Mouse (Mus musculus) lung, adult 2 months (tissue): ENCODE measurements at regions not wholly inside any gene's neighbourhood (a gene's known extent, or its start where the extent isn't known, plus 50 kb on each side); places are given as distances from the start of the nearest gene placed in this dataset.
"Not testable (repeated sequence)": the region's sequence is repeated elsewhere in the genome, so short reads cannot be mapped to it uniquely, and the experiment has no call there.

Experiments used
- DNase-seq: peaks from one replicate; pipeline ENCODE4 v3.0.0; 2022
- H3K4me1 ChIP-seq: fragments of 200-500 bp; 2 replicates; pipeline ENCODE4 v1.6.1; 2011; ENCODE audit warnings: low read length; ENCODE audit not compliant: control insufficient read depth, insufficient read depth
- H3K4me3 ChIP-seq: fragments of 200-500 bp; replicated peaks from 2 replicates; pipeline ENCODE3; 2011; ENCODE audit warnings: low read depth, mild to moderate bottlenecking, control low read depth, low read length; ENCODE audit errors: extremely low read depth
- CTCF ChIP-seq: fragments of 200-500 bp; IDR thresholded peaks from 2 replicates; pipeline ENCODE4 v1.5.1; 2011; ENCODE audit warnings: mild to moderate bottlenecking, low read length, control low read depth; ENCODE audit not compliant: insufficient read depth
- POLR2A ChIP-seq: fragments of 200-500 bp; IDR thresholded peaks from 2 replicates; pipeline ENCODE4 v1.6.1; 2011; ENCODE audit warnings: low read depth, mild to moderate bottlenecking, control low read depth, low read length, borderline replicate concordance; ENCODE audit errors: extremely low read depth
- WGBS: fragments of 180-500 bp; shearing (Covaris S2); methylation state at CpG from one replicate; pipeline ENCODE4 v1.1.7; 2018; 5-methylcytosine and 5-hydroxymethylcytosine counted together

GRCm38 (mm10) chr2:147307488-147308386 lies 54.0 kb upstream of the Pax1 start:
- H3K4me3 ChIP-seq, result no peak overlapping the region
- WGBS, result 22% methylated on average over 12 of the region's 12 CpGs
- TF ChIP-seq POLR2A (no peak), CTCF (peak; percentile 98)
- H3K4me1 ChIP-seq, result no peaks in the 10 kb centered on the region
- DNase-seq, result peak; percentile 65

- TF ChIP-seq CTCF, result no peak
- TF ChIP-seq POLR2A, result no peak
- Histone ChIP-seq H3K4me3 (no peak overlapping the region), H3K4me1 (no peaks in the 10 kb centered on the region)
- WGBS, result 43% methylated on average over 6 of the region's 6 CpGs
- DNase-seq, result no peak
Measured at GRCm38 (mm10) chr2:147306728-147307127, 55.0 kb upstream of the Pax1 start.

GRCm38 (mm10) chr2:147305262-147305661 lies 56.5 kb upstream of the Pax1 start:
- H3K4me3 ChIP-seq, result no peak overlapping the region
- no peak for TF ChIP-seq POLR2A
- TF ChIP-seq CTCF, result peak; percentile 46; the same call in 1 of the 2 replicates
- H3K4me1 ChIP-seq, result no peaks in the 10 kb centered on the region
- peak; percentile 15 for DNase-seq
- WGBS, result 21% methylated on average over 5 of the region's 5 CpGs

- DNase-seq, result no peak
- Histone ChIP-seq H3K4me3 (no peak overlapping the region), H3K4me1 (peaks cover 10% of the 10 kb centered on the region)
- TF ChIP-seq CTCF, result no peak
- no peak for TF ChIP-seq POLR2A
- 96% methylated on average over 1 of the region's 1 CpGs for WGBS
Measured at GRCm38 (mm10) chr2:147300503-147300902, 61.2 kb upstream of the Pax1 start.

- 76% methylated on average over 3 of the region's 3 CpGs for WGBS
- Histone ChIP-seq H3K4me3 (no peak overlapping the region), H3K4me1 (peaks cover 10% of the 10 kb centered on the region)
- TF ChIP-seq CTCF, result no peak
- TF ChIP-seq POLR2A, result no peak
- no peak for DNase-seq
Measured at GRCm38 (mm10) chr2:147299359-147299758, 62.4 kb upstream of the Pax1 start.

- no peak overlapping the region for H3K4me3 ChIP-seq
- 14% methylated on average over 7 of the region's 7 CpGs for WGBS
- TF ChIP-seq POLR2A, result no peak
- TF ChIP-seq CTCF, result no peak
- peaks cover 10% of the 10 kb centered on the region for H3K4me1 ChIP-seq
- peak; percentile 43 for DNase-seq
Measured at GRCm38 (mm10) chr2:147298499-147298896, 63.2 kb upstream of the Pax1 start.

- no peak overlapping the region for H3K4me3 ChIP-seq
- no peak for DNase-seq
- H3K4me1 ChIP-seq, result peaks cover 10% of the 10 kb centered on the region
- WGBS, result 57% methylated on average over 11 of the region's 11 CpGs
- TF ChIP-seq POLR2A (no peak), CTCF (no peak)
Measured at GRCm38 (mm10) chr2:147297876-147298498, 63.7 kb upstream of the Pax1 start.

- H3K4me1 ChIP-seq, H3K4me3 ChIP-seq, DNase-seq: not testable (repeated sequence)
- 77% methylated on average over 2 of the region's 2 CpGs for whole genome bisulfite sequencing
Measured at GRCm38 (mm10) chr2:147294926-147295325, 66.8 kb upstream of the Pax1 start.

GRCm38 (mm10) chr2:147293294-147293688 lies 68.4 kb upstream of the Pax1 start:
- Histone ChIP-seq H3K4me1 (peaks cover 8% of the 10 kb centered on the region), H3K4me3 (no peak overlapping the region)
- no peak for TF ChIP-seq CTCF
- no peak for TF ChIP-seq POLR2A
- no peak for DNase-seq
- 71% methylated on average over 3 of the region's 3 CpGs for WGBS
